Mouse (Mus musculus) layer of hippocampus, adult 2 months (tissue): ENCODE results near the gene Gm3952. TPM values are rescaled to one million over a fixed set of nuclear protein-coding genes. Genes with fewer than 3 reads are reported as not detected.

Experiments
- DNase-seq, 2 experiments: peaks; one replicate each; pipeline ENCODE4 v3.0.0; 2022; ENCODE audit warnings: low spot score in 2 of 2
- H3K27ac ChIP-seq: fragments of 200-600 bp; 2 replicates; pipeline ENCODE4 v1.8.1; 2022
- H3K4me3 ChIP-seq: fragments of 200-600 bp; 2 replicates; pipeline ENCODE4 v1.8.1; 2022; ENCODE audit warnings: mild to moderate bottlenecking
- CTCF ChIP-seq: fragments of 200-600 bp; conservative IDR thresholded peaks from 2 replicates; pipeline ENCODE4 v1.8.1; 2022; ENCODE audit warnings: antibody characterized with exemption, mild to moderate bottlenecking, moderate library complexity
- long read RNA-seq, 2 experiments: library from polyadenylated mRNA; stranded (forward); transcript quantifications; one replicate each; pipeline ENCODE4 v2.0.0; 2021; ENCODE audit warnings: borderline mapping rate in 2 of 2
- total RNA-seq, 2 experiments: library from RNA; stranded (reverse); gene quantifications; 2 replicates each; pipeline ENCODE4 v1.2.3; 2021

The Gm3952 gene
- total RNA-seq = not detected
- long read RNA-seq, experiment 1 = 0 reads
- long read RNA-seq, experiment 2 = 0 reads

DNA sequence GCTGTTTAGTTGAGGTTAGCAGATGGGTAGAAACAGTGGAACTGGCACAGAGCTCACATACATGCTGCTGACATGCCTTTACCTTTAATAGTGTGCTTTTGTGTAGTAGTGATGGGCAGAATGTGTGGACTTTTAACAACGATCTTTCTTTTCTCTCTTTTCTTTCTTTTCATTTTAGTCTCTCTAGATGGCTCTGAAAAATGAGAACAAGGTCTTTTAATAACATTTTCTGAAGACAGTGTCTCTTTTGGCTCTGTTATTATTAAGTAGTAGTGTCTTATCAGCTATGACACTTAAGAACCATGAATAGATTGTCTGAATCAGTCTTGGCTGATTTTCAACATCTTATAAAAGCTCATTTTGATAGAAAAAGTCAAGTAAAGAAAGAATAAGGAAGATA is at the start of gene Gm3952:
Gene Gm3952 (minus strand): TSS at position 101 of the 400 bp plus-strand sequence.
- no peak for DNase-seq
- Histone ChIP-seq H3K27ac (no peak within 1 kb of the TSS), H3K4me3 (no peak within 1 kb of the TSS)
- TF ChIP-seq CTCF = no peak

GRCm38 (mm10) chr8:128843749-128844148 is 45.3 kb upstream of the Gm3952 start:
- no peak overlapping the region for H3K27ac ChIP-seq
- no peak for TF ChIP-seq CTCF
- DNase-seq = no peak
- no peak overlapping the region for H3K4me3 ChIP-seq

DNA sequence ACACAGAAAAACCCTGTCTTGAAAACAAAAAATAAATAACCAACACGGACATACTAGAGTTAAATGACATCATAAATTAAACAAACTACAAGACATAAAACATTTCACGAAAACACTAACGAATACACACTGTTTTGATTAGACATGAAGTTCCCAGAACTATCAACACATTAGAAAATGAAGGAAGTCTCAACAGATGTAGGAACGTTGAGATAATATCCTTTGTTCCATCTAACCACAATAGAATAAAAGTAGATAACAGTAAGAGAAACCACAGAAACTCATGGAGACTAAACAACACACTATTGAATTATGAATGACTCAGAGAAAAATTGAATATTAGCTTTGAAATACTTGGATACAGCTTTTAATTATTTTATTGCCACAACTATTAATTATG is 14.0 kb upstream of the Gm3952 start:
- no peak for DNase-seq
- Histone ChIP-seq H3K4me3 (no peak overlapping the region), H3K27ac (no peak overlapping the region)
- TF ChIP-seq CTCF = no peak

- Histone ChIP-seq H3K4me3 (no peak overlapping the region), H3K27ac (peak overlapping the region; percentile 54; the same call in 1 of the 2 replicates)
- no peak for DNase-seq
- no peak for TF ChIP-seq CTCF
These were observed 62.8 kb downstream of the Gm3952 start for GRCm38 (mm10) chr8:128735692-128736091.

- peak in 1 of 2 experiments; percentile 14 for DNase-seq
- no peak for TF ChIP-seq CTCF
- Histone ChIP-seq H3K4me3 (no peak overlapping the region), H3K27ac (peak overlapping the region; percentile 54; the same call in 1 of the 2 replicates)
These were observed 64.4 kb downstream of the Gm3952 start for GRCm38 (mm10) chr8:128734118-128734517.

GRCm38 (mm10) chr8:128732254-128732653 is 66.2 kb downstream of the Gm3952 start:
- DNase-seq = no peak
- Histone ChIP-seq H3K4me3 (no peak overlapping the region), H3K27ac (peak overlapping the region; percentile 52; the same call in 1 of the 2 replicates)
- TF ChIP-seq CTCF = no peak

DNA sequence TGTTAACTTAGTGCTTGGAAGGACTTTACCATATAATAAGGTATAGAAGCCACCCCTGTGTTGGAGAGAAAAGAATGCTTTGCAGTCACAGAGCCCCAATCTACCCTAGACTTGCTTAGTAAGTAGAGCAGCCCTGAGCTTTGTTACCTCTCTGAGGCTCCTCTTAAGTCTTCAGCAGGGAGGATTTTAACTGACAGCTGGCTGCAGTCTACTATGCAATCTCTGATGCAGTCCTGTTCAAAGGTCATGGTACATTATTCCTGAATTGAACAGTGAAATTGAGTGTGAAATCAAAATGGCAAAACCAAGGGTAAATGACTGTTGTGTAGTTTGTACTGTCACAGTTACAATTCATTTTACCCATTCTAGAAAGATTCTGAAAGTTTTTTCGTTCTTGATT is 71.3 kb downstream of the Gm3952 start:
- Histone ChIP-seq H3K27ac (no peak overlapping the region), H3K4me3 (no peak overlapping the region)
- no peak for DNase-seq
- TF ChIP-seq CTCF = no peak

DNA sequence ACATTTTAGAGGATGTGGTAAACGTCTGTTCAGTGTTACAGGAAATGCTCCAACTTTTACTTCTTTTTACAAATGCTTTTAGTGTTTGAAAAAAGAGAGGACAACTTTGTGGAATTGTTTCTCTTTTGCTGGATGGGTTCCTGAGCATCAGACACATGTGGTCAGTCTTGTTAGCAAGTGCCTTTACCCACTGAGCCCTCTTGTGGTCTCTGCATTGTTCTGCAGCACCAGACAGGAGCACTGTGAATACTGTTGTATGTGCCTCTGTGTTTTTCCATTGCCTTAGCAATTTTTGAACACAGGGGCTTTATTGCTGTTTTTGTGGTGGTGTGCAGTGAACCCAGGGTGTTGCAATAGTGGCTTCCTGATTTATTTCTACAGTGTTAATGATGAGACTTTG is 73.7 kb downstream of the Gm3952 start:
- DNase-seq = peak in 1 of 2 experiments; percentile 24
- H3K4me3 ChIP-seq = no peak overlapping the region
- TF ChIP-seq CTCF = peak; percentile 80
- no peak overlapping the region for H3K27ac ChIP-seq

- Histone ChIP-seq H3K4me3 (no peak overlapping the region), H3K27ac (peak overlapping the region; percentile 40)
- peak in 1 of 2 experiments; percentile 70 for DNase-seq
- TF ChIP-seq CTCF = no peak
These were observed 82.3 kb downstream of the Gm3952 start for GRCm38 (mm10) chr8:128716184-128716583.

- TF ChIP-seq CTCF = peak; percentile 92
- H3K4me3 ChIP-seq = no peak overlapping the region
- H3K27ac ChIP-seq = no peak overlapping the region
- DNase-seq = peak; percentile 41 to 70
These were observed 89.2 kb downstream of the Gm3952 start for GRCm38 (mm10) chr8:128709261-128709660.

- TF ChIP-seq CTCF = no peak
- DNase-seq = no peak
- Histone ChIP-seq H3K27ac (peak overlapping the region; percentile 15; the same call in 1 of the 2 replicates), H3K4me3 (no peak overlapping the region)
These were observed 93.7 kb downstream of the Gm3952 start for GRCm38 (mm10) chr8:128704836-128705235.

DNA sequence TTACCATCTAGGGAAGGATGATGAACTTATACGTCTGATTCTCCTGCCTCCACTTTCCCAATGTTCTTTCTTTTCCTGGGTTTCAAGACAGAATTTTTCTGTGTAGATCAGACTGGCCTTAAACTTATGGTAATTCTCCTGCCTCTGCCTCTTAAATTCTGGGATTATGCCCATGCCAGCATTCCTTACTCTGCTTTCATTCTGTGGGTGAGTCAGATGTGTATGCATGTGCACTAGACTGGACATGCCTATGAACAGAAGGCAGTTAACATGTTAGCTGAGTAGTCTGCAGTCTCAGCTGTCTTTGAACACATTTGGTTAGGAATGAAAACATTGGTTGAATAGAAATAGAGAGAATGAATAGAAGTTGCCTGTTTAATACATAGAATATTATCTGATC is 94.1 kb downstream of the Gm3952 start:
- DNase-seq = no peak
- Histone ChIP-seq H3K27ac (peak overlapping the region; percentile 15; the same call in 1 of the 2 replicates), H3K4me3 (no peak overlapping the region)
- TF ChIP-seq CTCF = no peak

DNA sequence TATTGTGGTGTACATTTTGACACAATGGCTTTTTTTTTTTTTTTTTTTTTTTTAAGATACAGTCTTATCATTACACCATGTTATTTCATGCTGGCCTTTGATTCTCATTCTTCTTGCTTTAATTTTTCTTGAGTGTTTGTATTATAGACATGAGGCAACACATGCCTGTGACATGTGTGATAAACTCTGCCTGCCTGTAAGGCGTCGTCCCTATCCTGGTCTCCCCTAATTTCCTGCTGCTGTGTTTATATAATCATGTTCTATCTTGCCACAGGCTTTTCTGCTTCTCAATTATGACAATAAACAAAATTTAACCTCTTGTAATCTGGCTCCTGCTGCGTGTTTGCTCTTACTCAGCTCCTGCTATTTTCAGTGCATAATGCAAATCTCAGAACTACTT is 100.5 kb downstream of the Gm3952 start:
- no peak for TF ChIP-seq CTCF

GRCm38 (mm10) chr8:128696701-128697397 is 101.6 kb downstream of the Gm3952 start:
- no peak for TF ChIP-seq CTCF
- DNase-seq = no peak
- Histone ChIP-seq H3K4me3 (no peak overlapping the region), H3K27ac (no peak overlapping the region)

More for the DNA sequence above, 100.5 kb downstream of the Gm3952 start:
- Histone ChIP-seq H3K27ac (no peak overlapping the region), H3K4me3 (no peak overlapping the region)
- no peak for DNase-seq

Other genes starting within 250 kb of the Gm3952 start
- gene Itgb1, start 113.0 kb downstream of the Gm3952 start, total RNA-seq = 10 to 100 TPM; 36.4 to 36.8 TPM